In the genomic region with DNA sequence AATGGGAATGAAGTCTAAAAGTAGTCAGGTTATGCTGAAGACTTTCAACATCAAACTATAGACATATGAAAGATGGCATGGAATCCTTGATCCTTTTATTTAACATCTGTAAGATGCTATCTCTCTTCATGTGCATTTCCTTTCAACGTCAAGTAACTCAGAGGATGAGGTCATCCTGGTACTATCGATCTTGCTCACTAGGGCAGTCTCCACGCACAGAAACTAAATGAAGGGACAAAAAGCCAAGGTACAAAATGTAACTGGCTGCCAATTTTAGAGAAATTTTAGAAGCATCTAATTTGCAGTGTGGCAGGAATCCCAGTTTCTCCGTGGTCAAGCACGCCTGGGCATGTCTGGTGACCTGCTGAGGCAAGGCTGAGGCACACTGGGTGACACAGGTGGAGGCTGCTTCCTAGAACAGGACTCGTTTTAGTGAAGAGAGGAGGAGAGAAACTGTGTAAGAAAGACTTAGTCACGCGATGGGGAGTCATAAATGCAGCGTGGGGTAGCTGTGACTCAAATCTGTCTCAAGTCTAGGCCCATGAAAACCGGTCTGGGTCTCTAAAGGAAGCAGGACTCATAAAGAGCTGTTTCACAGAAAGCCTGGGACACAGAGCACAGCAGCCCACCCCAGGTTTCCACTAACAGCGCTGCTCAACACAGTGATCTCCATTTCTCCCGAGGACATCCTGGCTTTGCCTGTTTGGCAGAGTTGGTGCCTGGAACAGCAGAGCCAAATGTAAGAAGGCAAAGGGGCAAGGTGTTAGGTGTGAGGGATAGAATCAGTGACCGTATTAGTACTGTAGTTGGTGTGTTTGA, we compare ENCODE assay signal across 14 mouse cellular contexts. TPM values are rescaled to one million over a fixed set of nuclear protein-coding genes. Genes with fewer than 3 reads are reported as not detected.
DNase-seq lines count a peak whose midpoint lies in the region; ATAC-seq and TF ChIP-seq lines count a peak whose summit lies in the region.
"Had no signal": no experiment of that assay in that cellular context is flagged by ENCODE, and none has a peak within 500 bp of the region (broad histone marks: within the 10 kb centered on the region; RNA-seq: fewer than 3 reads in every experiment).

No protein-coding gene starts in this region.

- H3K9ac ChIP-seq in ES-E14 (ENCODE audit: insufficient read depth, low read depth, low read length, poor library complexity, severe bottlenecking): peak overlapping the region; percentile 56; the same call in 1 of the 2 replicates
- no peak overlapping the region for H3K9ac ChIP-seq in midbrain, embryonic 13.5 days (replicated peaks)
- H3K9ac ChIP-seq: limb, embryonic 13.5 days had no signal

- peak overlapping the region; percentile 84 for H3K27ac ChIP-seq in ES-E14 (ENCODE audit: insufficient read depth, low read depth, low read length, poor library complexity, severe bottlenecking)
- no peak overlapping the region for H3K27ac ChIP-seq in midbrain, embryonic 13.5 days
- H3K27ac ChIP-seq: forebrain, embryonic 10.5 days; hindbrain, embryonic 10.5 days; limb, embryonic 13.5 days had no signal

- WGBS in midbrain, embryonic 13.5 days: 67% methylated on average over 13 of the region's 13 CpGs

- in situ Hi-C loops in ES-E14 (cut with MboI; ENCODE audit: low sequenced_read_pairs in 2 of 2, unreplicated experiment in 2 of 2): no loop called here

- no peak overlapping the region for H3K4me2 ChIP-seq in midbrain, embryonic 13.5 days (replicated peaks)
- H3K4me2 ChIP-seq: limb, embryonic 13.5 days had no signal

- peaks cover 11 to 30% of the 10 kb centered on the region in 2 experiments for H3K4me1 ChIP-seq in ES-E14 (ENCODE audit: control insufficient read depth in 2 of 2, insufficient read depth in 2 of 2, low read length in 2 of 2, poor library complexity in 1 of 2)
- peaks cover 16% of the 10 kb centered on the region for H3K4me1 ChIP-seq in midbrain, embryonic 13.5 days (replicated peaks)

- H3K4me3 ChIP-seq in ES-E14 (ENCODE audit: insufficient read depth in 1 of 2, low read depth in 1 of 2, low read length in 2 of 2, poor library complexity in 1 of 2, severe bottlenecking in 1 of 2): no peak overlapping the region
- H3K4me3 ChIP-seq in midbrain, embryonic 13.5 days (replicated peaks): no peak overlapping the region
- H3K4me3 ChIP-seq: forebrain, embryonic 10.5 days; hindbrain, embryonic 10.5 days; limb, embryonic 13.5 days had no signal

- H3K9me3 ChIP-seq in ES-E14 (ENCODE audit: control insufficient read depth, insufficient read depth, low read depth, low read length): no peaks in the 10 kb centered on the region
- no peaks in the 10 kb centered on the region for H3K9me3 ChIP-seq in midbrain, embryonic 13.5 days
- H3K9me3 ChIP-seq: forebrain, embryonic 10.5 days; hindbrain, embryonic 10.5 days; limb, embryonic 13.5 days had no signal

- 0 out of 2 replicates have a peak, but pooled peaks cover 5% of the 10 kb centered on the region for H3K27me3 ChIP-seq in midbrain, embryonic 13.5 days
- H3K27me3 ChIP-seq: limb, embryonic 13.5 days had no signal

- ATAC-seq in midbrain, embryonic 13.5 days: no peak
- ATAC-seq: midbrain, embryonic 16.5 days had no signal

- H3K36me3 ChIP-seq in ES-E14 (ENCODE audit: control insufficient read depth, insufficient read depth, low read length, poor library complexity, severe bottlenecking): peaks cover 1% of the 10 kb centered on the region; the same call in 1 of the 2 replicates
- H3K36me3 ChIP-seq in midbrain, embryonic 13.5 days: no peaks in the 10 kb centered on the region
- H3K36me3 ChIP-seq: forebrain, embryonic 10.5 days; hindbrain, embryonic 10.5 days; limb, embryonic 13.5 days had no signal

- DNase-seq in thymus, postnatal 25 days: peak; percentile 24
- DNase-seq in thymus, postnatal 14 days: no peak
- DNase-seq in ES-E14 (ENCODE audit: low read depth, low spot score): no peak
- DNase-seq in induced T-regulatory cell, adult 2 months (ENCODE audit: low read depth): peak; percentile 88
- peak; percentile 63 to 74 for DNase-seq in urinary bladder, postnatal 36 days (ENCODE audit: low spot score in 2 of 2)
- no peak for DNase-seq in kidney, postnatal 10 days
- no peak for DNase-seq in layer of hippocampus, postnatal 36 days
- DNase-seq: kidney, adult 18-20 months; lung, postnatal 14 days had no signal

TF ChIP-seq in ES-E14, 5 proteins besides CTCF, POLR2A, EP300 and RAD21:
- TF ChIP-seq ZC3H11A (IDR thresholded peaks at IDR 0.05; ENCODE audit: borderline replicate concordance, low read depth, low read length) (no peak), HCFC1 (IDR thresholded peaks at IDR 0.05; ENCODE audit: borderline replicate concordance, insufficient read depth, low read length) (no peak), CHD2 (IDR thresholded peaks at IDR 0.05; ENCODE audit: low read depth, low read length) (no peak), ZNF384 (IDR thresholded peaks at IDR 0.05; ENCODE audit: low read depth, low read length) (no peak), MAFK (IDR thresholded peaks at IDR 0.05; ENCODE audit: insufficient read depth, low read depth, low read length) (no peak)

RNA-seq across cellular contexts. Expression of gene Aebp2, which starts 1.7 kb away (rescaled TPM):
- 71.7 and 77.4 TPM in 2 replicates for total RNA-seq in ES-E14 (2012; rRNA removed)
- polyA plus RNA-seq in midbrain, embryonic 13.5 days (2015; fragmentation: Nextera tagmentation; extraction: Ambion mirVana): 11.3 and 11.7 TPM in 2 replicates
- total RNA-seq in layer of hippocampus, postnatal 36 days (2021): 10 to 100 TPM; 61.0 to 63.3 TPM

Comparison
In these comparisons a context has a peak if more than half of its experiments do, and no peak if none do; other contexts are left out.
1. DNase-seq: peak in thymus, postnatal 25 days (single experiment), induced T-regulatory cell, adult 2 months (single experiment) and urinary bladder, postnatal 36 days (2 of 2); none in thymus, postnatal 14 days (single experiment), ES-E14 (single experiment), kidney, postnatal 10 days (single experiment) and layer of hippocampus, postnatal 36 days (0 of 2).